Comparison of ENCODE assay signal across 8 mouse cellular contexts in the genomic region with DNA sequence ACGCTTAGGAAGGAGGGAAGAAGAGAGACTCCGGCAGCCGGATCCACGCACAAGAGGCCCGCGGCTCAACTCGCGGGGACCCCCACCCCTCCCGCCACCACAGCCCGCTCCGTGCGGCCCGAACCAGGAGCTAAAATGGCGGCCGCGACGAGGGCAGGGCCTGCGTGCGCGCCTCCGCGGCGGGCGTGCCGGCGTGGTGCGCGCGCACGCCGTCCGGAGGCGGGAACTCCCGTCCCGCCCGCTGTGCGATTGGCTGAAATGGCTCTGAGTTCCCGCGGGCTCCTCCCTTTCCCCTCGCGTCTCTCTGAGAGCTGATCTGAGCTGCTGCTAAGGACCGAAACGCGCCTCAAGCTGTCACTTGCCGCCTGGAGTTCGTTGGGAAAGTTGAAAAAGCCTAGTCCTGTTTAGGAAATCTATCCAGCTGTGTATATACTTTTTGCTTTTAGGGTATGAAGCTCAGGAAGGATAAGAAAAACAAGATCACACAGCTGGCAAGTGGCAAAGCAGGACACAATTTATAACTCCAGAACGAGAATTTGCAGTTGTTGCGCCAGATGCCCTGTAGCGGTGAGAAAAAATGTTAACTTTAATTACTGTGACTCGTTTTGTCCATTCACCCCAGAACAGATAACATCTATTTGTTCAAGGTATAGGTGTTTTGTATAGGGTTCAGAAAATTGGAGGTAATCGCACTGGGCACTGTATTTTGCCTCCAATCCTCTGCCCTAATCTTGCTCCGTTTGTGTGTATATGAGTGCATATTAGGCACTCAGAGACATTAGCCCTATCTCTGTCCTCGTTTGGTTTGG. TPM values are rescaled to one million over a fixed set of nuclear protein-coding genes. Genes with fewer than 3 reads are reported as not detected.
DNase-seq lines count a peak whose midpoint lies in the region; ATAC-seq lines count a peak whose summit lies in the region.

Gene Dhx15 (minus strand): TSS at position 144 of the 809 bp plus-strand sequence.

- H3K27ac ChIP-seq in hindbrain, embryonic 11.5 days (ENCODE audit: low read depth, low read length): peak within 1 kb of the TSS; percentile 84

- DNase-seq in Muller cell, postnatal 12 days (ENCODE audit: inconsistent ontology term): peak; percentile 96
- DNase-seq in cerebellum, adult 9-11 months: peak; percentile 94
- peak; percentile 86 to 93 for DNase-seq in frontal cortex, adult 2 months (ENCODE audit: extremely low spot score in 1 of 2, low spot score in 1 of 2)
- DNase-seq in hindbrain, embryonic 11.5 days (ENCODE audit: low spot score): peak; percentile 98
- DNase-seq in layer of hippocampus, postnatal 10 days (ENCODE audit: low spot score in 2 of 2): peak; percentile 86 to 92
- DNase-seq in lung, postnatal 10 days: peak; percentile 95
- DNase-seq in ovary, postnatal 36 days (ENCODE audit: low spot score): peak; percentile 91
- DNase-seq in thymus, postnatal 25 days: peak; percentile 92

- peak within 1 kb of the TSS; percentile 96 for H3K4me3 ChIP-seq in hindbrain, embryonic 11.5 days (ENCODE audit: low read depth, low read length)

- no peaks in the 10 kb centered on the region for H3K9me3 ChIP-seq in hindbrain, embryonic 11.5 days (ENCODE audit: control insufficient read depth, low read length)

- H3K4me1 ChIP-seq in hindbrain, embryonic 11.5 days (replicated peaks; ENCODE audit: control insufficient read depth, insufficient read depth, low read length): peaks cover 3% of the 10 kb centered on the region; the same call in 1 of the 2 replicates

- no peaks in the 10 kb centered on the region for H3K36me3 ChIP-seq in hindbrain, embryonic 11.5 days (ENCODE audit: control insufficient read depth, insufficient read depth, low read length)

- H3K4me2 ChIP-seq in hindbrain, embryonic 11.5 days (replicated peaks; ENCODE audit: low read depth, low read length): peak within 1 kb of the TSS; percentile 68

- H3K9ac ChIP-seq in hindbrain, embryonic 11.5 days (ENCODE audit: low read depth, low read length): peak within 1 kb of the TSS; percentile 97

- H3K27me3 ChIP-seq in hindbrain, embryonic 11.5 days (ENCODE audit: control insufficient read depth, insufficient read depth, low read length): no peaks in the 10 kb centered on the region

- peak; percentile 97 for ATAC-seq in hindbrain, embryonic 11.5 days (ENCODE audit: low FRiP score)

- WGBS in hindbrain, embryonic 11.5 days: 2% methylated on average over 41 of the region's 53 CpGs

RNA-seq across cellular contexts. Expression of gene Dhx15, which starts in this region (rescaled TPM):
- polyA plus RNA-seq in frontal cortex, adult 2 months (2012; rRNA removed): 92.1 and 98.2 TPM in 2 replicates
- polyA plus RNA-seq in hindbrain, embryonic 11.5 days (2014; fragmentation: Nextera tagmentation; extraction: Ambion mirVana): 103 TPM in 2 replicates
- total RNA-seq in layer of hippocampus, postnatal 10 days (2021): 100 to 1,000 TPM in 1 of 2 experiments, 10 to 100 TPM in 1; 96.6 to 110 TPM

Comparison
In these comparisons a context has a peak if more than half of its experiments do, and no peak if none do; other contexts are left out.
1. Peak in every context shown above with its lines: DNase-seq, ATAC-seq, H3K4me3 ChIP-seq and H3K27ac ChIP-seq.